Mouse (Mus musculus): ENCODE data around the gene Arpc3. TPM values are rescaled to one million over a fixed set of nuclear protein-coding genes. Genes with fewer than 3 reads are reported as not detected.

Gene Arpc3
- 100 to 1,000 TPM; 125 to 199 TPM for polyA plus RNA-seq (2012; fragmentation: generic; extraction: Trizol)

DNA sequence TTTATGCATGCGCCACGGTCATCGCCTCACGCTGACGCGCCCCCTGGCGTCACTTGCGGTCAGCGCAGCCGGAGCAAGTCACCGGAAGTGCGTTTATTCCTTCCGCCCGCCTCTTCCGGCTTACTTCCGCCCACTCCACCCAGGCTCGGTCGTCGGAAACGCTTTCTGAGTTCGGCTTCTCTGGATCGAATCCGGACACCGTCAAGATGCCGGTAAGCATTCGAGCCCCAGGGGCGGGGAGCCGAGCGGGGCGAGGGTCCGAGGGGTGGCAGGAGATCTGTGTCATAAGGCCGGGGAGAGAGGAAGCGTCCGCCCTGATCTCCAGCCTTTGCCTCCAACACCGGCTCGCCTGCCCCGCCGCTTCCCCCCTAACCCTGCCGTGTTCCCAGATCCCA, at the start of gene Arpc3:
Arpc3 (plus strand) TSS at position 93 of the 395 bp plus-strand sequence.

GRCm38 (mm10) chr5:122353807-122354491, 37.7 kb upstream of the Arpc3 start, which contains the start of the genes Rad9b and Vps29:
Rad9b (minus strand) TSS chr5:122354233.
Vps29 (plus strand) TSS chr5:122354369.

DNA sequence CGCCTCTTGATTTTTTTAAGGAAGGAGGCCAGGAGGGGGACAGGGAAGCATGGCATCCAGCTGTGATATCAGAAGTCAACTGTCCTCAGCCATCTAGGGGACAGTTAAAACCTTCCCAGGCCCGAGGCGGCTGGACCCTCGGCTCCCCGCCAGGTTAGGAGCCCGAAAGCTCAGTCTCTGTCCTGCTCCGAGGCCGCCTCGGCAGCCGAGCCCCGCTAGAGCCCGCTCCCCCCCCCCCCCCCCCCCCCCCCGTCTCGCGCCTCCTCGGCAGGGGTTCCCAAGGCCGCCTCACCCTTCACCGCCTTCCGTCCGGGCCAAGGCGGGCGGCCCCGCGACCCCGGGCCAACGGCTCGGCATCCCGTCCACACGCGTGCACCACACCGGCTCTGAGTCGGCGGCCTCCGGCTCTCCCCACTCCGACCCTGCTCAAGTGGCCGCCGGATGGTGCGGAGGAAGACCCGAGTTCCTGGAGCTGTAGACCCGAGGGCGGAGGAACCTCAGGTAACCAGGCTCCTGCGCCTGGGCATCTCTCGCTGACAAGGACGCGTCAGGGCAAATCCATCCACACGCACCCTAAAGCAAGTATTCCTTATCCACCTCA, 20.0 kb upstream of the Arpc3 start, which contains the start of gene Gpn3:
Gpn3 (plus strand) TSS at position 286 of the 601 bp plus-strand sequence.

GRCm38 (mm10) chr5:122372192-122372769, 19.4 kb upstream of the Arpc3 start, which contains the start of gene Fam216a:
Fam216a (minus strand) TSS chr5:122372364.

GRCm38 (mm10) chr5:122421271-122422068, 29.8 kb downstream of the Arpc3 start, which contains the start of gene Anapc7:
Anapc7 (plus strand) TSS chr5:122421693.

Other genes with a start within 250 kb of the Arpc3 start
- 100 to 1,000 TPM in 1 of 2 experiments, 10 to 100 TPM in 1; 86.4 to 107 TPM for gene Ppp1cc, start 233.6 kb upstream of the Arpc3 start, polyA plus RNA-seq (2012; fragmentation: generic; extraction: Trizol)
- 1 to 10 TPM in 1 of 2 experiments, under 1 TPM in 1; 0.13 to 1.2 TPM for gene Hvcn1, start 185.1 kb upstream of the Arpc3 start, polyA plus RNA-seq (2012; fragmentation: generic; extraction: Trizol)
- 10 to 100 TPM in 1 of 2 experiments, 1 to 10 TPM in 1; 1.5 to 10.4 TPM for gene Tctn1, start 127.4 kb upstream of the Arpc3 start, polyA plus RNA-seq (2012; fragmentation: generic; extraction: Trizol)
- 1 to 10 TPM in 1 of 2 experiments, under 1 TPM in 1; 0.90 to 5.1 TPM for gene Pptc7, start 107.5 kb upstream of the Arpc3 start, polyA plus RNA-seq (2012; fragmentation: generic; extraction: Trizol)
- 1 to 10 TPM in 1 of 2 experiments, under 1 TPM in 1; 0.30 to 2.7 TPM for gene Rad9b, start 37.6 kb upstream of the Arpc3 start, polyA plus RNA-seq (2012; fragmentation: generic; extraction: Trizol)
- 10 to 100 TPM; 52.4 to 88.6 TPM for gene Vps29, start 37.5 kb upstream of the Arpc3 start, polyA plus RNA-seq (2012; fragmentation: generic; extraction: Trizol)
- gene Gpn3, start 20.0 kb upstream of the Arpc3 start, polyA plus RNA-seq (2012; fragmentation: generic; extraction: Trizol), result 10 to 100 TPM in 1 of 2 experiments, 1 to 10 TPM in 1; 4.6 to 18.8 TPM
- 10 to 100 TPM; 27.4 to 57.3 TPM for gene Fam216a, start 19.5 kb upstream of the Arpc3 start, polyA plus RNA-seq (2012; fragmentation: generic; extraction: Trizol)
- 10 to 100 TPM; 35.7 to 45.1 TPM for gene Anapc7, start 29.8 kb downstream of the Arpc3 start, polyA plus RNA-seq (2012; fragmentation: generic; extraction: Trizol)
- 10 to 100 TPM in 1 of 2 experiments, 1 to 10 TPM in 1; 6.6 to 33.2 TPM for gene Atp2a2, start 110.3 kb downstream of the Arpc3 start, polyA plus RNA-seq (2012; fragmentation: generic; extraction: Trizol)
- gene Ift81, start 222.6 kb downstream of the Arpc3 start, polyA plus RNA-seq (2012; fragmentation: generic; extraction: Trizol), result 1 to 10 TPM in 1 of 2 experiments, under 1 TPM in 1; 0.49 to 6.4 TPM

Data from C3H10T1/2 (cell line).